Mouse (Mus musculus): Measurements from ENCODE around the gene Atp6v0e2.

- TF ChIP-seq POLR2A (IDR thresholded peaks at IDR 0.05; ENCODE audit: control insufficient read depth, extremely low read depth, insufficient read depth, low read length, poor library complexity) (no peak), CTCF (IDR thresholded peaks at IDR 0.05; ENCODE audit: borderline replicate concordance, control insufficient read depth, extremely low read depth, insufficient read depth, low read length, poor library complexity) (no peak)
Measured at GRCm38 (mm10) chr6:48555104-48555890, 17.9 kb downstream of the Atp6v0e2 start.
